Mouse (Mus musculus): ENCODE results near the gene Mydgf.

DNA sequence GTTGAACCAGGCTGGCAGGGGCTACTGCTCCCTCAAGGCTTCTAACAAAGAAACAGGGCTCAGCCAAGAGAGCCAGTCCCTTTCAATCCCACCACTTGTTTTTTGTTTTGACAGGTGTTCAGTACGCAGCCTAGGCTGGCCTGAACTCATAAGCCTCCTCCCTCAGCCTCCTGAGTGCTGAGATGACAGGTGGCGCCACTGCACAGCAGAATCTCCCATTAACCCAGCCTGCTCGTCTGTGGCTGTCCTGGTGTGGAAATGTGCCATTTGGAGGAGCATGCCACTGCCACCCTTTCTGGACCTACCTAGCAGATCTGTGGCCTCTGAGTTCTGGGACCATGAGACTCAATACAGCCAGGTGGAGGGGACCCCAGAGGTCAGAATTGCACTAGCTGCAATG is 20.0 kb upstream of the Mydgf start:
- no peak for TF ChIP-seq CTCF (IDR thresholded peaks at IDR 0.05; ENCODE audit: insufficient read depth, low read depth, low read length)
- TF ChIP-seq POLR2A (IDR thresholded peaks at IDR 0.05; ENCODE audit: insufficient read depth, low read depth, low read length) = no peak
